9 mouse cellular contexts compared by ENCODE assay signal in genomic region chr2:131175286-131175944, GRCm38 (mm10). TPM values are rescaled to one million over a fixed set of nuclear protein-coding genes. Genes with fewer than 3 reads are reported as not detected.
DNase-seq lines count a peak whose midpoint lies in the region; ATAC-seq and TF ChIP-seq lines count a peak whose summit lies in the region.
"Had no signal": no experiment of that assay in that cellular context is flagged by ENCODE, and none has a peak within 500 bp of the region (broad histone marks: within the 10 kb centered on the region; RNA-seq: fewer than 3 reads in every experiment).

No protein-coding gene starts in this region.

- no peak overlapping the region for H3K9ac ChIP-seq in liver, embryonic 13.5 days
- H3K9ac ChIP-seq: heart, embryonic 15.5 days had no signal

- DNase-seq in gastrocnemius, adult 2 months = no peak
- DNase-seq in gastrocnemius, adult 8-10 months (ENCODE audit: low spot score in 2 of 2) = no peak
- no peak for DNase-seq in liver, embryonic 13.5 days
- DNase-seq in liver (no peak), ES-CJ7 (ENCODE audit: low read depth, low spot score) (peak; percentile 78)
- peak; percentile 33 to 53 for DNase-seq in kidney, postnatal 36 days
- no peak for DNase-seq in frontal cortex, postnatal 36 days (ENCODE audit: low spot score in 2 of 2)
- DNase-seq in urinary bladder, adult 18-20 months (ENCODE audit: low spot score in 2 of 2) = no peak

- H3K27ac ChIP-seq in gastrocnemius, adult 2 months = peak overlapping the region; percentile 35; the same call in 1 of the 2 replicates
- peak overlapping the region; percentile 67 for H3K27ac ChIP-seq in liver, embryonic 13.5 days
- H3K27ac ChIP-seq: heart, embryonic 15.5 days had no signal

- no peak overlapping the region; the same call in 1 of the 2 replicates for H3K4me2 ChIP-seq in liver, embryonic 13.5 days

- intact Hi-C loops in gastrocnemius, adult 2 months (cut with DNase I) = loop anchor here (5.0 kb wide), 1 partner anchor 37 kb away; no protein-coding TSS in a partner anchor

- peaks cover 82% of the 10 kb centered on the region for H3K4me1 ChIP-seq in liver, embryonic 13.5 days (replicated peaks)

- peaks cover 42% of the 10 kb centered on the region for H3K27me3 ChIP-seq in liver, embryonic 13.5 days

- ATAC-seq in liver, embryonic 13.5 days (ENCODE audit: low read depth) = no peak

- no peak for TF ChIP-seq CTCF in gastrocnemius, adult 2 months (IDR thresholded peaks at IDR 0.05)

- peaks cover 13% of the 10 kb centered on the region for H3K36me3 ChIP-seq in liver, embryonic 13.5 days
- H3K36me3 ChIP-seq: heart, embryonic 15.5 days had no signal

- WGBS in liver, embryonic 13.5 days (ENCODE audit: insufficient replicate concordance) = 73% methylated on average over 3 of the region's 3 CpGs

- no peak overlapping the region for H3K4me3 ChIP-seq in gastrocnemius, adult 2 months
- H3K4me3 ChIP-seq in liver, embryonic 13.5 days (replicated peaks) = no peak overlapping the region

- H3K9me3 ChIP-seq in liver, embryonic 13.5 days (replicated peaks) = no peaks in the 10 kb centered on the region
- H3K9me3 ChIP-seq: heart, embryonic 15.5 days had no signal

RNA-seq across cellular contexts. Expression of gene Cenpb, which starts 4.5 kb away (rescaled TPM):
- 10 to 100 TPM; 67.7 to 70.1 TPM for total RNA-seq in gastrocnemius, adult 2 months (2021)
- total RNA-seq in gastrocnemius, adult 8-10 months (2022) = 10 to 100 TPM; 77.4 to 89.0 (median 82.6) TPM
- polyA plus RNA-seq in liver, embryonic 13.5 days (2015; fragmentation: Nextera tagmentation; extraction: Ambion mirVana) = 3.5 and 4.5 TPM in 2 replicates

RNA-seq across cellular contexts. Expression of gene Cdc25b, which starts 11.3 kb away (rescaled TPM):
- total RNA-seq in gastrocnemius, adult 2 months (2021) = 1 to 10 TPM; 1.5 TPM
- 1 to 10 TPM; 1.2 to 2.3 (median 1.9) TPM for total RNA-seq in gastrocnemius, adult 8-10 months (2022)
- polyA plus RNA-seq in liver, embryonic 13.5 days (2015; fragmentation: Nextera tagmentation; extraction: Ambion mirVana) = 171 and 201 TPM in 2 replicates

RNA-seq across cellular contexts. Expression of gene Spef1, which starts 11.7 kb away (rescaled TPM):
- 1 to 10 TPM; 1.3 to 1.6 TPM for total RNA-seq in gastrocnemius, adult 2 months (2021)
- total RNA-seq in gastrocnemius, adult 8-10 months (2022) = 1 to 10 TPM in 3 of 4 experiments, under 1 TPM in 1; 0.94 to 1.7 (median 1.5) TPM
- 1.1 and 1.2 TPM in 2 replicates for polyA plus RNA-seq in liver, embryonic 13.5 days (2015; fragmentation: Nextera tagmentation; extraction: Ambion mirVana)

RNA-seq across cellular contexts. Expression of gene 1700037H04Rik, which starts 15.5 kb away (rescaled TPM):
- 1 to 10 TPM; 3.6 to 4.5 TPM for total RNA-seq in gastrocnemius, adult 2 months (2021)
- 1 to 10 TPM; 2.6 to 5.9 (median 4.4) TPM for total RNA-seq in gastrocnemius, adult 8-10 months (2022)
- polyA plus RNA-seq in liver, embryonic 13.5 days (2015; fragmentation: Nextera tagmentation; extraction: Ambion mirVana) = 124 and 129 TPM in 2 replicates

RNA-seq across cellular contexts. Expression of gene Ap5s1, which starts 31.5 kb away (rescaled TPM):
- 10 to 100 TPM; 15.6 to 21.0 TPM for total RNA-seq in gastrocnemius, adult 2 months (2021)
- total RNA-seq in gastrocnemius, adult 8-10 months (2022) = 10 to 100 TPM; 10.7 to 21.6 (median 18.7) TPM
- polyA plus RNA-seq in liver, embryonic 13.5 days (2015; fragmentation: Nextera tagmentation; extraction: Ambion mirVana) = 18.1 and 19.7 TPM in 2 replicates

Comparison
In these comparisons a context has a peak if more than half of its experiments do, and no peak if none do; other contexts are left out.
1. DNase-seq: peak in ES-CJ7 (single experiment) and kidney, postnatal 36 days (2 of 2); none in gastrocnemius, adult 2 months (single experiment), gastrocnemius, adult 8-10 months (0 of 2), liver, embryonic 13.5 days (single experiment), liver (single experiment), frontal cortex, postnatal 36 days (0 of 2) and urinary bladder, adult 18-20 months (0 of 2).